Mouse (Mus musculus): ENCODE data around the gene Flrt1.

Flrt1 gene

GRCm38 (mm10) chr19:7105544-7105943, at the start of gene Flrt1:
Flrt1 (minus strand) TSS chr19:7105729.
- DNase-seq (ENCODE audit: low spot score in 2 of 2) = no peak

GRCm38 (mm10) chr19:7155196-7155595, 49.7 kb upstream of the Flrt1 start:
- DNase-seq (ENCODE audit: low spot score in 2 of 2) = no peak

- no peak for DNase-seq (ENCODE audit: low spot score in 2 of 2)
Observed at GRCm38 (mm10) chr19:7153232-7153631, 47.7 kb upstream of the Flrt1 start.

- DNase-seq (ENCODE audit: low spot score in 2 of 2) = no peak
Observed at GRCm38 (mm10) chr19:7151927-7152653, 46.6 kb upstream of the Flrt1 start.

GRCm38 (mm10) chr19:7151300-7151926, 45.9 kb upstream of the Flrt1 start:
- no peak for DNase-seq (ENCODE audit: low spot score in 2 of 2)

- no peak for DNase-seq (ENCODE audit: low spot score in 2 of 2)
Observed at GRCm38 (mm10) chr19:7149158-7149685, 43.7 kb upstream of the Flrt1 start.

- no peak for DNase-seq (ENCODE audit: low spot score in 2 of 2)
Observed at GRCm38 (mm10) chr19:7148541-7149085, 43.1 kb upstream of the Flrt1 start.

- DNase-seq (ENCODE audit: low spot score in 2 of 2) = no peak
Observed at GRCm38 (mm10) chr19:7148096-7148495, 42.6 kb upstream of the Flrt1 start.

GRCm38 (mm10) chr19:7146376-7146775, 40.8 kb upstream of the Flrt1 start:
- no peak for DNase-seq (ENCODE audit: low spot score in 2 of 2)

- DNase-seq (ENCODE audit: low spot score in 2 of 2) = no peak
Observed at GRCm38 (mm10) chr19:7144458-7144857, 38.9 kb upstream of the Flrt1 start.

GRCm38 (mm10) chr19:7143854-7144253, 38.3 kb upstream of the Flrt1 start:
- DNase-seq (ENCODE audit: low spot score in 2 of 2) = peak; percentile 51 to 76

- DNase-seq (ENCODE audit: low spot score in 2 of 2) = no peak
Observed at GRCm38 (mm10) chr19:7142207-7142915, 36.8 kb upstream of the Flrt1 start.

- DNase-seq (ENCODE audit: low spot score in 2 of 2) = no peak
Observed at GRCm38 (mm10) chr19:7140856-7141421, 35.4 kb upstream of the Flrt1 start.

GRCm38 (mm10) chr19:7140373-7140772, 34.8 kb upstream of the Flrt1 start:
- DNase-seq (ENCODE audit: low spot score in 2 of 2) = no peak

GRCm38 (mm10) chr19:7139321-7139720, 33.8 kb upstream of the Flrt1 start:
- DNase-seq (ENCODE audit: low spot score in 2 of 2) = no peak

GRCm38 (mm10) chr19:7138327-7138726, 32.8 kb upstream of the Flrt1 start:
- no peak for DNase-seq (ENCODE audit: low spot score in 2 of 2)

GRCm38 (mm10) chr19:7136714-7137498, 31.4 kb upstream of the Flrt1 start:
- DNase-seq (ENCODE audit: low spot score in 2 of 2) = no peak

GRCm38 (mm10) chr19:7136016-7136415, 30.5 kb upstream of the Flrt1 start:
- peak in 1 of 2 experiments; percentile 56 for DNase-seq (ENCODE audit: low spot score in 2 of 2)

- DNase-seq (ENCODE audit: low spot score in 2 of 2) = peak in 1 of 2 experiments; percentile 44
Observed at GRCm38 (mm10) chr19:7135525-7135924, 30.0 kb upstream of the Flrt1 start.

GRCm38 (mm10) chr19:7134631-7135091, 29.1 kb upstream of the Flrt1 start:
- peak in 1 of 2 experiments; percentile 42 for DNase-seq (ENCODE audit: low spot score in 2 of 2)

GRCm38 (mm10) chr19:7133436-7133835, 27.9 kb upstream of the Flrt1 start:
- DNase-seq (ENCODE audit: low spot score in 2 of 2) = no peak
